Mouse (Mus musculus): ENCODE measurements around the gene Elfn1.
A peak's percentile ranks its signal among the peaks of the same experiment; 100 is the strongest.

Gene Elfn1

DNA sequence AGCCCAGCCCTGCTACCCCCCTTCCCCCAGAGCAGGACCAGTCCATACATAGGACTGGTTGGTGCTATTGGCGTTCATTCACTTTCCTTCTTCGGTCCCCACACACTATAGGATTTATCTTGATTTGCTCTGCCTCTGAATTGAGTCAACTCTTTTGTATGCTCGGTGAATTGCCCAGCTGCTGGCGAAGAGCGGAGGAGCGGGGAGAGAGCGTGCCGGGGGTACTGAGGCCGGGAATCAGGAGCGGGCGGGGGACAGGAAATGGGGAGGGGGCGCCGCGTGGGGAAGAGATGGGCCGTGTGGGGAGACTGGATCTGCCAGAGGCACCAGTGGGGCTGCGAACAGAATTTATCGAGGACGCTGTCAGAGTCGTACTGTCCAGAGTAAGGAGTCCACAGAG, 3.8 kb downstream of the Elfn1 start:
- DNase-seq (ENCODE audit: low spot score): no peak

DNA sequence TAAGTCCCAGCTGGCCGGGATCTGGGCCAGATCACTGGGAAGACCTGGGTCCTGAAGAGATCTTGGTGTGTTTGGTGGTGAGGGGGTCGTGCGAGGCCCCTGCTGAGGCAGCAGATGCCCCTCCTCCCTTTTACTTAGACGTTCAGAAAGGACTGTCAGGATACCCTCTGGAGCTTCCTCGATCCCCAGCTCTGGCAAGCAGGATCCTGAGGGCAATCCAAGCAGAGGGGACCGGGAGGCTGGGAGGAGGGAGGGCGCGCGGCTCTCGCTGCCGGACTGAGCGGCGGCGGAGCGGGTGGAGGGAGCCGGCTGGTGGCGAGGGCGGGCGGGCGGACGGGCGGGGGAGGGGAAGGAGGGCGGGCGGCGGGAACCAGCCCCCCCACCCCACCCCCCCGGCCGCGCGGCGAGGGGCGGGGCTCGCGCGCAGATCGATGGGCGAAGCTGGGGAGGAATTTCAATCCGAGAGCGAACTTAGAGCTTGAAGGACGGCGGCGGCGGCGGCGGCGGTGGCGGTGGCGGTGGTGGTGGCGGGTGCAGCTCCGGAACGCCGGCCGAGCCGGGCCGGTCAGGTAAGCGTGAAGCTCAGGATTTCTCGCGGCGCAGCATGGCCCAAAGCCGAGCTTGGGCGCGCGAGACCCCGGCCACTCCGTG, 4.5 kb downstream of the Elfn1 start:
- peak; percentile 47 for DNase-seq (ENCODE audit: low spot score)

DNA sequence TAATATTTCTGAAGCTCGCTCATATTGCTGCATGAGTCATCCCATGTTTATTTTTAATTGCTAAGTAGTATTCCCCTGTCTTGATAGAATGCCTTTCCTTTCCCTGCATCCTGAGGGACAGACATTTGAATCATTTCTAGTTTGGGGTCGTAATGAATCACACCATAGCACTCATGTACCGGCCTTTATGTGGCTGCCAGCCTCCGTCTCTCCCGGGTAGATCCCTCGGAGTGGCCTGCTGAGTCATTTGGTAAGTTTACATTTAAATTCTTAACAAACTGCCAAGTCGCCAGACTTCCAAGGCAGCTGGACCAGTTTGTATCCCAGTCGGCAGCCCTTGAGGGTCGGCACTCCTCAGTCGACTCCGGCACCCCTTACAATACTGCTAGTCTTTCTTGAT, 13.9 kb downstream of the Elfn1 start:
- no peak for DNase-seq (ENCODE audit: low spot score)

DNA sequence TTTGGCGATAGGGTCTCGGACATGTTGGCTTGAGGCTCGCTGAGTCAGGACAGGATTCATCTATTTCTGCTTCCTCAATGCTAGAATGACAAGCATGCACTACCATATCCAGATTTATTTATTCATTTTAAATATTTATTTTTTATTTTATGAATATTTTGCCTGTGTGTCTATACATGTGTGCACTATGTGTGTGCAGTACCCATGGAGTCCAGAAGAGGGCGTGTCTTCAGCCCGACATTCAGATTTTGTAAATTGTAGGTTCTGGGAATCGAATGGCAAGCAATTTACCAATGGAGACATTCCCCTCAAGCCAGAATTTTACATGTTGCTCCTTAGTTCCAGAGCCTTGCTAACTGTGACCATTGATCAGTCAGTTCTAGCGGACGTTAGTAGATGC, 16.1 kb downstream of the Elfn1 start:
- no peak for DNase-seq (ENCODE audit: low spot score)

DNA sequence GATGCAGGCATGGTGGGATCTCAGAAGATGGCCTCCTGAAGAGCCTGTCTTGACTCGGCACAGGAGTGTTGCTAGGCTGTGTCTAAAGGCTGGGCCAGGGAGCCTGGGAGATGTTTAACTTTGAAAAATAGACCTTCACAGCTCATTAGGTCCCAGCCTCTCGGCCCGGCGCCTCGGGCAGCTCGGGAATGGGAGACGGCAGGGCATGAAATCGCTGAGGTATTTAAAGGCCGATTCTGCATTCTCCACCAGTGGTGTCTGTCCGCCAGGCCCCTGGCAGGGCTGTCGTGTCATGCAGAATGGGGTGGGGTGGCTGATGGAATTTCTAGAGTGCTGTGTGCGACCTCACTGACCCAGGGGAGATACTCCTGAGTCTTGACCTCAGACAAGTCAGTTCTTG, 22.4 kb downstream of the Elfn1 start:
- DNase-seq (ENCODE audit: low spot score): no peak

DNA sequence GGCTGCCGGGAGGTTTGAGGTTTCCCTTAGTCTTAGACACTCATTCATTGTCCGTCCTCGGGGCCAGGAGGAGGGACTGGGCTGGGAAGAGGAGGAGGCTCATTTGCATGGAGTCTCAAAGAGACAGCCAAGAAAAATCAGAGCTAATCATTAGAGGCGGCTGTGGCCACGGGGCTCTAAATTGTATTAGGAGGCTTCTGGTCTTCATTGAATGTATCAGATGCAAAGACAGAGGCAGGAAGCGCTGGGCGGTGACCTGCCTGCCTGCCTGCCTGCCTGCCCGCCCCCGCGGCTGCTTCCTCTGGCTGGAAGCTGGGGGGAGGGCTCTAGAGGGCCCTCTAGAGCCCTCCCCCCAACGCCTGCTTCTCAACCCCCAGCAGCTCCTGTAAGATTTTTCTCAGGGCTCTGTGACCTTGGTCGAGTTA, 23.2 kb downstream of the Elfn1 start:
- no peak for DNase-seq (ENCODE audit: low spot score)

DNA sequence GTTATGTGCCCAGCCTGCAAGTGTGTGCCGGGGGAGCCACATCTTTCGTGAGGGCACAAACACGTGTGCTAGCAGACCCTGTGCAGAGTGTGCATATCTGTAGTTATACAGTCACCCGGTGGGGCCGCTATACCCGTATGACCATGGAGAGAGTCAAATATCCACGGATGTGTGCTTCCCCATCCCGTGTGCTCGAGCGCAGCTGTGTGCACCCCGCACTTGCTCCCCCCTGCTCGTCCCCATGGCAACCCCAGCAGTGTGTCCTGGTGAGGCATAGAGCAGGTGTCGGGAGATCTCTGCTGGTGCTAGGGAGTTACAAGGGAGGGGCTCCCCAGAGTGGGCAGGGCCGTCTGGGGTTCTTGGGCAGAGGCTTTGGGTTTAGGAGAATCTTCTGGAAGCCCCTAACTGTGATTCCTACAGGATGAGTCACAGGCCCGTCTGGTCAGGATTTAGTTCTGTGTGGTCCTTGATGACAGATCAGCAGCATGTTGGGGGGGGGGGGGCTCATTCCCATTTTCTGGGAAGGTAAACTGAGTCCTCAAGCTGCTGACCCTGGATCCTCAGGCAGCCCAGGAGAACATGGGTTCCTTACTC, 24.3 kb downstream of the Elfn1 start:
- DNase-seq (ENCODE audit: low spot score): no peak

DNA sequence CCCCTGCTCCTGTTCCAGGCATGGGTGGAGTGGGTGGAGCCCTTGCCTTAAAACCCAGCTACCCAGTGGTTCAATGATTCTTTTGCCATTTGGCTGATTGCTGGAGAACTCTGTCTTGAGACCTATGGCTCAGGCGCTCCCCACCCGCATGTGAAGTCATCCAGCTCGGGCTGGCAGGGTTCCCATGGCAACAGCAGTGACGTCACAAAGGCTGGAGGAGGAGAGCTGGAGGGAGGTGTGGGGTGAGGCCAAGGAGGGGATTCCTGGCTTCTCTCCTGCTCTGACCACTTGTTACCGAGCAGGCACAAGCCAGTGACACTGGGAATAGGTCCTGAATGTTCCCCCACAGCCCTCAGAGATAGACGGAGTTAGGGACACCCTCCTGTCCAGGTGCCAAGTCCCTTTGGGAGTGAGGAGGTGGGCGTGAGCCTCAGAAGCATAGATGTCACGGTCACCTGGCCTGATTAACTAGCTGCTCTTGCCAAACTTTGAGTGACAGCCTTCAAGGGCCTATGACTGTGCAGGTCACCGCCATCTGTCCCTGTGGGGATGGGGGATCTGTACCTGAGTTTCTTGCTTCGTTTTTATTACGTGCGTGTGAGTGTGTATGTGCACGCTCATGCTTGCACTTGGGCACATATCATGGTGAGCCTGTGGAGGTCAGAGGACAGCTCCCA, 25.0 kb downstream of the Elfn1 start:
- DNase-seq (ENCODE audit: low spot score): peak; percentile 61

DNA sequence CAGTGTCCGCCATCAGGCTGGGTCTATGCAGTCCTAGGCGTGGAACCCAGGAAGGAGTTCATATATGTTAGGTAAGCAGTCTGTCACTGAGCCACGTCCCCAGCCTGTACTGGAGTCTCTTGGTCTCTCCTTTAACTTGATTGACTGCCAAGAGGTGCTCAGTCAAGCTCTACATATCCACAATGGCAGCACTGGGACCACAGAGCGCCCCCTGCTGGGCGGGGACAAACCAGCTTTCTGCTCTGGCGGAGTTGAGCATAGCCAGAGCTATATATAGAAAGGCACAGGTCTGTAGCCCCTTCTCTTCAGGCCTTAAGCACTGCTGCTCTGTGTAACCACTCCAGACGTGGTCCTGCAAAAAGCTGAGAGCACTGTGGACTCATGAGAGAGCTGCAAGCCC, 25.7 kb downstream of the Elfn1 start:
- DNase-seq (ENCODE audit: low spot score): no peak

DNA sequence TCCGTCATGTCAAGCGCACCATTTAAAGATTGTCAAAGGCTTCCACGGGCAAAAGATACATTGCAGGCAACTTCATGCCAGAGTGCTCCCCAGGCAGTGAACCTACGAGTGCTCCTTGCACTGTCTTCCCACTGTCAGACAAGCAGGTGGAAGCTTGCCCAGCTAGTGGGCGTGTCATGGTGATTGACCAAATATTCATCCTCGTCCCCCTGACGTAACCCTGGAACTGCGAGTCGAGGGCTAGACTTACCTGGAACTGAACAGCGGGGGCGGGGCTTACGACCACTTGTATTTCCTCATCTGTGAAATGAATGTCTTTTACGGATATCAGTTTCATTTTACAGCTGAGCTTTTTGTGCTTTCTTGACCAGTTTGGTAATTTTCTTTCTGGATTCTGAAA, 28.7 kb downstream of the Elfn1 start:
- DNase-seq (ENCODE audit: low spot score): no peak

DNA sequence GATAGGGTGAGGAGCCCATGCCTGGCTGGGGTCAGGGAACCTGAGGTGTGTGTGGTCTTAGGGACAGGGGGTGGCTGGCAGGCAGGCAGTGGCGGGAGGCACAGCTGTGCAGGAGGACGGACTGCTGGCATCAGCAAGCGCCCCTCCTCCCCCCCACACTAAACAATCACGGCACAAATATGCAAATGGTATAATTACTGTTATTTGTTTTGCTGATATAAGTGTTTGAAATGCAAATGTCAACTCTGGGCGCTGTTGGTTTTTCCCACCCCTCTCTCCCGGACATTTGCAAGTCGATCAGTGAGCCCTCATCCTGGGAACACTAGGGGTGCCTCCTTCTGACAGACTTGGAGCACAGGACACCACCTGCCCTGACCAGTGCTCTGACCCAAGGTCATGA, 37.0 kb downstream of the Elfn1 start:
- no peak for DNase-seq (ENCODE audit: low spot score)

DNA sequence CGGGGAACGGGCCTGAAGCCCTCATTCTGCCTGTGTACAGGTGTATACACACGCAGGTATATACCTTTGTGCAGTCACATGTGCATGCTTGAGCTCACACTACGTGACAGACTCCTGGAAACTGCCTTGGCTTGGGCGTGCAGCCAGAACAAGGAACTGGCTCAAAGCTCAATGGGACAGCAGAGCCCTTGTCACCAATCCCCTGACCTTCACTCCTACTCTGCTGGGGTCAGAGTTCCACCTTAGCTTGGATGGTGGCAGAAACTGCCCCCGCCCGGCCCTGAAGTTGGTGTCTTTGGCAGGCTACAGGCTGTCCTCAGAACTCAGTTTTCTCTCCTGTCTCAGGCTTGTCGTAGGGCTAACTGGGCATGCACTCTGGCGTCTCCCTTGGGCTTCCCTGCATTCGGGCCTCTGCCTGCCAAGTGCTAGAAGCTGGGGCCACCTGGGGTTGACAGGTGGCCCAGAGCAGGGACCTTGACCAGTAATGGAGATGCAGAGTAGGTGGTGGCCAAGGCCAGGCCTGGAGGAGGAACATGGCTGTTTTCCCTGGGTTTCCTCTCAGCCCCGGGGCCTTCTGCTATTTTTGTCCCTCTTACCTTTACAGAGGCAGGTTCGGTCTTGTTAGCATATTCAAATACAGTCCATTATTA, 38.1 kb downstream of the Elfn1 start:
- no peak for DNase-seq (ENCODE audit: low spot score)

DNA sequence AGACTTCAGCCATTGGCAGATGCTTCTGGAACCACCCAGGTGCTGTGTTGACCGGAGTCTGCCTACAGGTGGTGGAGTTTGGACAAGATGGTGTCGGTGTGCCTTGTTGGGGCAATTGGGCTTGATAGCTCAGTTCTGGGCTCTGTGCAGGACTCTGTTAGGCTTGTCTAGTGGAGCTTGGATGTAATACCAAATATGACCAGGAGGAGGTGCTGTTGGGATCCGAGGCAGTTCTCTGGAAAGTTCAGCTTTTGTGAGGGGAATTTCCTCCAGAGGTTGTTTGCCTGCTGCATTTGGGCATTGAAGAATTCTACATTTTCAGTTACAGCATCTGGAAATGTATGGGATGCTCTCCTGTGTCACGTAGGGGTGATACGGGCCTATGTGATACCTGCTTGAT, 39.7 kb downstream of the Elfn1 start:
- no peak for DNase-seq (ENCODE audit: low spot score)

DNA sequence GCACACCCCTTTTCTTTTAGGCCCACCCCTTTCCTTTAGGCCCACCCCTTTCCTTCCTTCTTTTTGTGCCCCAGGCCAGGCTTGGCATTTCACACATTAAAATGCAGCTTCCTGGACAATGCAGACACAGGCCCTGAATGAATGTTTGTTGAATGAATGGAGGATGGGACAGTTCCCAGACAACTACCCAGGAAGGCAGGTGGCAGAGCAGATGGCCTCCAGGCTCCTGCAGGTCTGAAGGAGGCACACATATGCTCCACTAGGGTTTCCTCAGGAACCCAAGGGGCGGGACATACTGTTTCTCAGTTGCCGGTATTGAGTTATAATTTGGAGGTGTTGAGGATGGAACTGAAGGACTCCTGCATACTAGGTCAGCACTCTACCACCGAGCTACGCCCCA, 40.8 kb downstream of the Elfn1 start:
- DNase-seq (ENCODE audit: low spot score): no peak

DNA sequence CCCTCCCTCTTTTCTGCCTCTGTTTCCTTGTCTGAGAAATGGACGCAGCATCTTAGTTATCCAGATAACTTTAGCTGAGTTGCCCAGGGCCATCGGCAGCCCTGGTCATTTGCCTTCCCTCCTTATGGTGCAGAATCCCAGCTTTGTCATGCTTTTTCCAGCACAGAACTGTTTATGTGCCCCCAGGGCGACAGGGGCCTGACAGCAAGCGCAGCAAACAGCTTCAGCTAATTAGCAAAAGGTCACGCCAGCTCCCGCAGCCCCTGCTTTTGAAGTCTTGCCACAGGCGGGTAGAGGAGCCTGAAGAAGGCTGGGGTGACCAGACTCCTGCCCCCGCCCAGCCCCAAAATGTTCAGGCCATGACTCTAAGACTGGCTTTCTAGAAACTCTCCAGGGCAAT, 41.6 kb downstream of the Elfn1 start:
- DNase-seq (ENCODE audit: low spot score): no peak

DNA sequence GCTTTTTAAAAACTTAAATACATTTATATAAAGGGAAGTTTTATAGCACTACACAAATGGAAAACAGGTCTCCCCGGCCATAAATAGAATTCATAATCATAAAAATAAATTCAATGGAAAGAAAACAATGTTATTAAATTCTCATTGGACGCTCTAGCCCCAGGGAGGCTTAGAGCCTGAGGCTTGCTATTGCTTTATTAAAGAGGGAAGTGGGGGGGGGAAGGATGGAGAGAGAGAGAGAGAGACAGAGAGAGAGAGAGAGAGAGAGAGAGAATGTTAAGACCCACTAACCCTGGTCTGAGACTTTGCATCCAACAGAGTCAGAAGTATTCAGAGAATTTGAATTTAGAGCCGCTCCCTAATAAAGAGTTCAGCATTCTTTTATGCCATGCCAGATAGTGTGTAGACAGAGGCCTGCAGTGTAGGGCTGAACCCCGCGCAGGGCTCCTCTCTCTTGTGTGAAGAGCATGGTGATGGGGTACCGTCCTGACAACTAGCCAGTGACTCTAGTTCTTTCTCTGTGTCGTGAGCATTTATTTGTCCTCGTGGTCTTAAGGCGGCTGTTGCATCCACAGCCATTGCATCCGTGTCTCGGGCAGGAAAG, 42.3 kb downstream of the Elfn1 start:
- no peak for DNase-seq (ENCODE audit: low spot score)

DNA sequence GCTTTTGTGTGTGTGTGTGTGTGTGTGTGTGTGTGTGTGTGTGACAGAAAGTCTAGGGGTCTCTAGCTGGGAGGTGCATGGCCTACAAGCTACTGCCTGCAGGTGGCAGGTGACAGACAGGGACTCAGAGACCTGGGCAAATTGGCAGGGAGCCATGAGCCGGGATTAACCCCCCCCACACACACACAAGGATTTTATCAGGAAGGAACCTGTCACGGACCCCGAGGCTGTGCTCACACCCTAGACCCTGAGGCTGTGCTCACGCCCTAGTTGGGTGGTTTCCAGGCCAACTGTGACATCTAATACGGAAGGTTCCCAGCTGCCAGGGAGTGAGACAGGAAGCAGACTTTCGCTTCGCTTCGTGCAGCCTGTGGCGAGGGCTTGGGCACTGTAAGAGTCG, 49.1 kb downstream of the Elfn1 start:
- DNase-seq (ENCODE audit: low spot score): no peak

DNA sequence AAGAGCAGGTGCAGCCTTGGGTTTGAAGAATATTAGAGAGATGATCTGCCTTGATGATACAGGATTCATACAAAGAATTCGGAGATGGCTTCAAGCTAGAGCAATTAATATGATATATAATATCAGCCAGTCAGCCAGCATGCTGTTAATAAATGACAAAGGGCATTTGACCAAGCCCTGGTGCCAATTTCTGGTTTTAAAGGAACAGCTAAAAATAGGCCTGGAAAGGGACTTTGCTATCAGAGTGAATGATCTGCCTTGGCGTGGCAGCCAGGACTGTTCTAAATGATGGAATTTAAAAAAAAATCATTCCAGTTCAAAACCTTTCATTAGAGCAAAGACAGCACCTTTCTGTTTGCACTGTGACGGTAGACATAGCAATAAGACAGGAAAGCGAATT, 52.0 kb downstream of the Elfn1 start:
- DNase-seq (ENCODE audit: low spot score): no peak

DNA sequence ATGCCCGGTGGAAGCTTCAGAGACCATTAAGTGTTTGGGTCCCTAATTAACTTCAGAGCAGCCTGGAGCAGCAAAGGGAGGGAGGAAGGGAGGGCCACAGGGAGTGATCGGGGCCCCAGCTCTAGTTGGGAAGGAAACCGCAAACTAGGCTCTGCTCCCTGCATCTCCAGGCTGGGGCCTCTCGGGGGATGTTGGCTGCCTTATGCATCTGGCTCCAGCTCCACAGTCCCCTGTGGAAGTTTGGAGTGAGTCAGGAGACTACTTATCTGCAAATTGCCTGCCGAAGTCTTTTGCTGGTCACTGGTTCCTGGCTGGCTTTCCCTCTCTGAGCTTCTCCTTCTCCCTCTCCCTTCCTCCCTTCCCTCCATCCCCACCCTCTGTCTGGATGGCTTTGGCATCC, 56.6 kb downstream of the Elfn1 start:
- no peak for DNase-seq (ENCODE audit: low spot score)

DNA sequence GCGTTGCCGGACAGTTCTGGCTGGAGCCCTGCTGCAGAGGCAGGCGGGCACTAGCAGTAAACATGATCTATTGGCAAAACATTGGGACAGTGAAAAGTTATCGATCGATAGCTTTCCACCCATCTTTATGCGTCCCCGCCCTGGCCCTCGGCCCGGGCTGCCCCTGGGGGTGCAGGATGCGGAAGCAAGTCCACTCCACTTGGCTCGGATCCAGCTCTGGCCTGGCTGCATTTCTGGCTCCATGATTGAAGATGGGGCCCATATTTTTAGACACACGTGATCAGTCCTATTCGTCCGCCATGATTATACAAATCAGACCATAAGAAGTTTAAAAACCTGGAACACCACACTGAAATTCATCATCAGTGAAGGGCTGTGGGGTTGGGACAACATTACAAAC, 57.9 kb downstream of the Elfn1 start:
- no peak for DNase-seq (ENCODE audit: low spot score)

DNA sequence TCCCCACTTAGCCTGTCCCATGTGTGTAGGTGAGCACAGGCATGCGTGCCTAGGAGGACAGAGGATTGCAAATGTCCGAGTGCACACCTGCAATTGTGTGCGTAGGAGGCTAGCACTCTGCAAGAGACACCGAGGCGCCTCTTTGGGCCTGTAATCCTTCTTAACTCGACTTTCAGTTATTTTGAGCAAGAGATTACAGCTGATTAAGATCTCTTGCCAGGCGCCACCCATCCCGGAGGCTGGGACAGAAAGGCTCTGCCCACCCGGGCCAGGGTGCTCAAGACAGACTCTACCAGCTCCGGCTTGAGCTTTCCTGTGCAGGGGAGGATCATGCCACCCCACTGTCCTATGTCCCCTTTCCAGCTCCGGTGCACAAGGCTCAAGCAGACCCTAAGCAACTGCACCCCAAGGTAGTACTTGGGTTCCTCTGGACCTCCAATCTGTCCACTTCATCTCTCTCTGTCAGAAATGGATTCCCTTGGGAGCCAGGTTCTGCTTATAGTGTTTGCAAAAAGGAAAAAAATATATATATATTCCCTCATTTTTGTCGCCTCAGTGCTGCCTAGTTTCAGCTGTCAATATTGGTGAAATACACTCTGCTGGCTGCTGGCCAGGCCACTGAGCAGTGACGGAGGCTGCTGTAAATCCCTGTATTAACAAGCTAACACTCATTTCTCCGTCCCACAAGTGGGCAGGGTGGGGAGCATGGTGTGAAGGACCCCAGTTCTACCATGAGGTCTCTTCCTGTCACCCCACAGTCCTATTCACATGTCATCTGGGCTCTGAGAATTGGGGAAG, 61.6 kb downstream of the Elfn1 start:
- DNase-seq (ENCODE audit: low spot score): no peak

DNA sequence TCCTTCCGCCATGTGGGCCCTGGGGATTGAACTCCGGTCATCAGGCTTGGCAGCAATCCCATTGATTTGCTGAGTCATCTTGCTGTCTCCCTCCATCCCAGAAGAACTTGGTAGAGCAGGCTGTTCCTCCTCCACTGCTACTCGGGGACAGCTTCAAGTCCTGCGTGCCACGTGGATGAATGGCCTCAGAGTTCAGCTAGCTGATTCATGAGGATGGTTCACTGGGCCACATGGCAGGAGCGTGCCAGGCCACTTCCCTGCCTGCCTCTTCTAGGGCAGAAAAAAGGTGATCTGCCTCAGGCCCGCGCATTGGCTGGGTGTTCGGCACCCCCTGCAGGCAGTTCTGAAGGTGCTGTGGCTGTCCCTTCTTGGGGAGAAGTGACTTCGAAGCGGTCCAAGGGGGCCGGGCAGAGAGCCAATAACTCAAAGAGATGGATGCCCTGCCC, 62.5 kb downstream of the Elfn1 start:
- DNase-seq (ENCODE audit: low spot score): no peak

Measured in yolk sac, embryonic 10.5 days (tissue).